In genomic region chrX:94624835-94625803, GRCm38 (mm10) we compare ENCODE assay signal across 8 mouse cellular contexts. TPM values are rescaled to one million over a fixed set of nuclear protein-coding genes. Genes with fewer than 3 reads are reported as not detected.
DNase-seq lines count a peak whose midpoint lies in the region; ATAC-seq lines count a peak whose summit lies in the region.

No protein-coding gene starts in this region.

- peak overlapping the region; percentile 33 for H3K4me3 ChIP-seq in embryonic facial prominence, embryonic 10.5 days
- H3K4me3 ChIP-seq in heart, embryonic 16.5 days (ENCODE audit: low read length) = peak overlapping the region; percentile 27; the same call in 1 of the 2 replicates

- no peaks in the 10 kb centered on the region for H3K4me1 ChIP-seq in embryonic facial prominence, embryonic 10.5 days
- H3K4me1 ChIP-seq in heart, embryonic 16.5 days (ENCODE audit: control insufficient read depth, insufficient read depth, low read length) = no peaks in the 10 kb centered on the region

- H3K9me3 ChIP-seq in embryonic facial prominence, embryonic 10.5 days = no peaks in the 10 kb centered on the region
- no peaks in the 10 kb centered on the region for H3K9me3 ChIP-seq in heart, embryonic 16.5 days (replicated peaks; ENCODE audit: control insufficient read depth, low read length)

- ATAC-seq in heart, embryonic 16.5 days (replicated peaks; ENCODE audit: extremely low read depth, insufficient read depth, low FRiP score) = no peak

- H3K4me2 ChIP-seq in heart, embryonic 16.5 days (ENCODE audit: low read depth, low read length) = peak overlapping the region; percentile 59

- peak; percentile 14 for DNase-seq in thymus, postnatal 14 days
- DNase-seq in thymus, adult 18-20 months = no peak
- peak; percentile 76 for DNase-seq in embryonic facial prominence, embryonic 10.5 days (ENCODE audit: low spot score)
- peak; percentile 11 to 31 for DNase-seq in layer of hippocampus, adult 18-20 months (ENCODE audit: low spot score in 2 of 2)
- DNase-seq in lung, postnatal 10 days = peak; percentile 50
- DNase-seq in right cerebral cortex, adult 18-20 months = peak; percentile 64
- no peak for DNase-seq in ovary, postnatal 14 days (ENCODE audit: low spot score)

- H3K9ac ChIP-seq in heart, embryonic 16.5 days (ENCODE audit: low read length) = no peak overlapping the region

- 28% methylated on average over 13 of the region's 13 CpGs for WGBS in embryonic facial prominence, embryonic 10.5 days
- WGBS in heart, embryonic 16.5 days = 25% methylated on average over 13 of the region's 13 CpGs

- no peaks in the 10 kb centered on the region for H3K36me3 ChIP-seq in embryonic facial prominence, embryonic 10.5 days (replicated peaks)
- H3K36me3 ChIP-seq in heart, embryonic 16.5 days (ENCODE audit: control insufficient read depth, insufficient read depth) = no peaks in the 10 kb centered on the region

- no peak overlapping the region for H3K27ac ChIP-seq in embryonic facial prominence, embryonic 10.5 days (replicated peaks)
- H3K27ac ChIP-seq in heart, embryonic 16.5 days (ENCODE audit: low read length) = no peak overlapping the region

- peaks cover 39% of the 10 kb centered on the region for H3K27me3 ChIP-seq in embryonic facial prominence, embryonic 10.5 days (replicated peaks; ENCODE audit: low read depth, poor library complexity, severe bottlenecking)
- 0 out of 2 replicates have a peak, but pooled peaks cover 3% of the 10 kb centered on the region for H3K27me3 ChIP-seq in heart, embryonic 16.5 days (ENCODE audit: control insufficient read depth, insufficient read depth, low read length)

RNA-seq across cellular contexts. Expression of gene Gspt2, which starts 10.8 kb away (rescaled TPM):
- polyA plus RNA-seq in embryonic facial prominence, embryonic 10.5 days (2016; fragmentation: Nextera tagmentation; extraction: Ambion mirVana) = 8.4 and 9.0 TPM in 2 replicates
- polyA plus RNA-seq in heart, embryonic 16.5 days (2015; fragmentation: Nextera tagmentation; extraction: Ambion mirVana) = 2.6 and 3.1 TPM in 2 replicates
- 10 to 100 TPM; 37.9 to 41.4 TPM for total RNA-seq in layer of hippocampus, adult 18-20 months (2021)

Comparison
In these comparisons a context has a peak if more than half of its experiments do, and no peak if none do; other contexts are left out.
1. DNase-seq: peak in thymus, postnatal 14 days (single experiment), embryonic facial prominence, embryonic 10.5 days (single experiment), layer of hippocampus, adult 18-20 months (2 of 2), lung, postnatal 10 days (single experiment) and right cerebral cortex, adult 18-20 months (single experiment); none in thymus, adult 18-20 months (0 of 2) and ovary, postnatal 14 days (single experiment).